Mouse (Mus musculus) G1E (cell line): ENCODE measurements at regions not wholly inside any gene's neighbourhood (a gene's known extent, or its start where the extent isn't known, plus 50 kb on each side); places are given as distances from the start of the nearest gene placed in this dataset.

Experiments used
- CTCF ChIP-seq: IDR thresholded peaks from 2 replicates; pipeline ENCODE4 v1.5.1; 2012; ENCODE audit warnings: low read depth, low read length, inconsistent platforms, mixed read lengths
- GATA1 ChIP-seq: IDR thresholded peaks from 2 replicates; pipeline ENCODE4 v1.6.1; 2012; ENCODE audit warnings: borderline replicate concordance, low read length, inconsistent platforms, mixed read lengths
- GATA2 ChIP-seq: IDR thresholded peaks from 2 replicates; pipeline ENCODE4 v1.6.1; 2012; ENCODE audit warnings: low read depth, low read length, inconsistent platforms, borderline replicate concordance
- POLR2AphosphoS5 ChIP-seq: IDR thresholded peaks from 2 replicates; pipeline ENCODE4 v1.6.1; 2012; ENCODE audit warnings: low read depth, low read length, inconsistent platforms; ENCODE audit not compliant: insufficient replicate concordance
- TAL1 ChIP-seq: conservative IDR thresholded peaks from 2 replicates; pipeline ENCODE4 v1.6.1; 2012; ENCODE audit warnings: low read depth, low read length, inconsistent platforms, mixed read lengths

GRCm38 (mm10) chr8:117930687-117931086 is 128.9 kb upstream of the Mphosph6 start:
- TF ChIP-seq CTCF (no peak), POLR2AphosphoS5 (no peak), GATA1 (no peak), GATA2 (no peak), TAL1 (no peak)
